Mouse (Mus musculus): ENCODE results near the gene Abi1. TPM values are rescaled to one million over a fixed set of nuclear protein-coding genes. Genes with fewer than 3 reads are reported as not detected.
"Not testable (repeated sequence)": the region's sequence is repeated elsewhere in the genome, so short reads cannot be mapped to it uniquely, and the experiment has no call there.

Abi1 gene
- polyA plus RNA-seq, 1 experiment: 22.0 TPM

GRCm38 (mm10) chr2:23052523-23052922, 12.5 kb upstream of the Abi1 start:
- Histone ChIP-seq H3ac (ENCODE audit: control insufficient read depth, insufficient read length, low read depth) (no peak overlapping the region), H3K36me3 (ENCODE audit: control insufficient read depth, insufficient read depth) (no peaks in the 10 kb centered on the region), H3K4me3 (ENCODE audit: insufficient read depth, poor library complexity, severe bottlenecking) (no peak overlapping the region), H3K79me2 (ENCODE audit: control insufficient read depth, insufficient read depth) (no peaks in the 10 kb centered on the region), H3K27me3 (ENCODE audit: control insufficient read depth, insufficient read depth, insufficient read length) (peaks cover 8% of the 10 kb centered on the region), H3K79me3 (ENCODE audit: low read depth) (no peaks in the 10 kb centered on the region)
- no peak for TF ChIP-seq CEBPB (IDR thresholded peaks at IDR 0.05; ENCODE audit: low read depth)

GRCm38 (mm10) chr2:23051890-23052289, 11.8 kb upstream of the Abi1 start:
- no peak overlapping the region for H3ac ChIP-seq (ENCODE audit: control insufficient read depth, insufficient read length, low read depth)
- peaks cover 8% of the 10 kb centered on the region for H3K27me3 ChIP-seq (ENCODE audit: control insufficient read depth, insufficient read depth, insufficient read length)
- H3K79me2 ChIP-seq (ENCODE audit: control insufficient read depth, insufficient read depth): no peaks in the 10 kb centered on the region
- H3K4me3 ChIP-seq (ENCODE audit: insufficient read depth, poor library complexity, severe bottlenecking): no peak overlapping the region
- no peaks in the 10 kb centered on the region for H3K79me3 ChIP-seq (ENCODE audit: low read depth)
- no peak for TF ChIP-seq MYOD1 (IDR thresholded peaks at IDR 0.05; ENCODE audit: control insufficient read depth, insufficient read length, low read depth)
- TF ChIP-seq CTCF (IDR thresholded peaks at IDR 0.05; ENCODE audit: control insufficient read depth, insufficient read depth, insufficient read length): no peak
- TF ChIP-seq FOSL1 (IDR thresholded peaks at IDR 0.05; ENCODE audit: insufficient read depth, low read length, poor library complexity, severe bottlenecking): no peak
- no peak for TF ChIP-seq MYOG (IDR thresholded peaks at IDR 0.05; ENCODE audit: control insufficient read depth, extremely low read depth, insufficient read length)
- no peak for TF ChIP-seq USF1 (IDR thresholded peaks at IDR 0.05; ENCODE audit: low read depth)
- no peak for TF ChIP-seq MAX (IDR thresholded peaks at IDR 0.05)
- TF ChIP-seq CEBPB (IDR thresholded peaks at IDR 0.05; ENCODE audit: low read depth): no peak
- no peaks in the 10 kb centered on the region for H3K36me3 ChIP-seq (ENCODE audit: control insufficient read depth, insufficient read depth)

GRCm38 (mm10) chr2:23048006-23048405, 8.0 kb upstream of the Abi1 start:
- Histone ChIP-seq H3K79me2 (ENCODE audit: control insufficient read depth, insufficient read depth) (no peaks in the 10 kb centered on the region), H3K36me3 (ENCODE audit: control insufficient read depth, insufficient read depth) (no peaks in the 10 kb centered on the region), H3K4me3 (ENCODE audit: insufficient read depth, poor library complexity, severe bottlenecking) (no peak overlapping the region), H3K79me3 (ENCODE audit: low read depth) (no peaks in the 10 kb centered on the region), H3ac (ENCODE audit: control insufficient read depth, insufficient read length, low read depth) (no peak overlapping the region), H3K27me3 (ENCODE audit: control insufficient read depth, insufficient read depth, insufficient read length) (peaks cover 5% of the 10 kb centered on the region)
- TF ChIP-seq MAX (IDR thresholded peaks at IDR 0.05): no peak
- TF ChIP-seq CTCF (IDR thresholded peaks at IDR 0.05; ENCODE audit: control insufficient read depth, insufficient read depth, insufficient read length): no peak
- no peak for TF ChIP-seq MYOD1 (IDR thresholded peaks at IDR 0.05; ENCODE audit: control insufficient read depth, insufficient read length, low read depth)
- TF ChIP-seq FOSL1 (IDR thresholded peaks at IDR 0.05; ENCODE audit: insufficient read depth, low read length, poor library complexity, severe bottlenecking): no peak
- no peak for TF ChIP-seq USF1 (IDR thresholded peaks at IDR 0.05; ENCODE audit: low read depth)
- TF ChIP-seq CEBPB (IDR thresholded peaks at IDR 0.05; ENCODE audit: low read depth): no peak
- TF ChIP-seq MYOG (IDR thresholded peaks at IDR 0.05; ENCODE audit: control insufficient read depth, extremely low read depth, insufficient read length): no peak

GRCm38 (mm10) chr2:23045703-23046102, 5.7 kb upstream of the Abi1 start:
- H3K36me3 ChIP-seq (ENCODE audit: control insufficient read depth, insufficient read depth): no peaks in the 10 kb centered on the region
- H3K79me3 ChIP-seq (ENCODE audit: low read depth): no peaks in the 10 kb centered on the region
- no peaks in the 10 kb centered on the region for H3K27me3 ChIP-seq (ENCODE audit: control insufficient read depth, insufficient read depth, insufficient read length)
- H3K4me3 ChIP-seq (ENCODE audit: insufficient read depth, poor library complexity, severe bottlenecking): no peak overlapping the region
- H3ac ChIP-seq (ENCODE audit: control insufficient read depth, insufficient read length, low read depth): no peak overlapping the region
- TF ChIP-seq MYOG (IDR thresholded peaks at IDR 0.05; ENCODE audit: control insufficient read depth, extremely low read depth, insufficient read length) (no peak), MAX (IDR thresholded peaks at IDR 0.05) (no peak), USF1 (IDR thresholded peaks at IDR 0.05; ENCODE audit: low read depth) (no peak), CEBPB (IDR thresholded peaks at IDR 0.05; ENCODE audit: low read depth) (no peak), FOSL1 (IDR thresholded peaks at IDR 0.05; ENCODE audit: insufficient read depth, low read length, poor library complexity, severe bottlenecking) (no peak), CTCF (IDR thresholded peaks at IDR 0.05; ENCODE audit: control insufficient read depth, insufficient read depth, insufficient read length) (no peak), MYOD1 (IDR thresholded peaks at IDR 0.05; ENCODE audit: control insufficient read depth, insufficient read length, low read depth) (no peak)
- no peaks in the 10 kb centered on the region for H3K79me2 ChIP-seq (ENCODE audit: control insufficient read depth, insufficient read depth)

- no peak overlapping the region for H3K4me3 ChIP-seq (ENCODE audit: insufficient read depth, poor library complexity, severe bottlenecking)
- TF ChIP-seq CEBPB (IDR thresholded peaks at IDR 0.05; ENCODE audit: low read depth): no peak
- TF ChIP-seq CTCF (IDR thresholded peaks at IDR 0.05; ENCODE audit: control insufficient read depth, insufficient read depth, insufficient read length): no peak
- no peak for TF ChIP-seq MAX (IDR thresholded peaks at IDR 0.05)
- TF ChIP-seq MYOD1 (IDR thresholded peaks at IDR 0.05; ENCODE audit: control insufficient read depth, insufficient read length, low read depth): no peak
- TF ChIP-seq FOSL1 (IDR thresholded peaks at IDR 0.05; ENCODE audit: insufficient read depth, low read length, poor library complexity, severe bottlenecking): no peak
- TF ChIP-seq USF1 (IDR thresholded peaks at IDR 0.05; ENCODE audit: low read depth): no peak
- no peaks in the 10 kb centered on the region for H3K36me3 ChIP-seq (ENCODE audit: control insufficient read depth, insufficient read depth)
- H3K79me3 ChIP-seq (ENCODE audit: low read depth): peaks cover 24% of the 10 kb centered on the region
- no peak overlapping the region for H3ac ChIP-seq (ENCODE audit: control insufficient read depth, insufficient read length, low read depth)
- peaks cover 28% of the 10 kb centered on the region for H3K79me2 ChIP-seq (ENCODE audit: control insufficient read depth, insufficient read depth)
- no peaks in the 10 kb centered on the region for H3K27me3 ChIP-seq (ENCODE audit: control insufficient read depth, insufficient read depth, insufficient read length)
These were observed 2.1 kb upstream of the Abi1 start for GRCm38 (mm10) chr2:23042189-23042588.

GRCm38 (mm10) chr2:23041457-23041856, 1.4 kb upstream of the Abi1 start:
- H3K27me3 ChIP-seq (ENCODE audit: control insufficient read depth, insufficient read depth, insufficient read length): no peaks in the 10 kb centered on the region
- peaks cover 36% of the 10 kb centered on the region for H3K79me2 ChIP-seq (ENCODE audit: control insufficient read depth, insufficient read depth)

GRCm38 (mm10) chr2:23040690-23041089, 649 bp upstream of the Abi1 start:
- H3K27me3 ChIP-seq (ENCODE audit: control insufficient read depth, insufficient read depth, insufficient read length); H3K36me3 ChIP-seq (ENCODE audit: control insufficient read depth, insufficient read depth); H3ac ChIP-seq (ENCODE audit: control insufficient read depth, insufficient read length, low read depth); H3K4me3 ChIP-seq (ENCODE audit: insufficient read depth, poor library complexity, severe bottlenecking): not testable (repeated sequence)
- H3K79me2 ChIP-seq (ENCODE audit: control insufficient read depth, insufficient read depth): peaks cover 43% of the 10 kb centered on the region
- peaks cover 39% of the 10 kb centered on the region for H3K79me3 ChIP-seq (ENCODE audit: low read depth)

More at GRCm38 (mm10) chr2:23041457-23041856, 1.4 kb upstream of the Abi1 start:
- H3K79me3 ChIP-seq (ENCODE audit: low read depth): peaks cover 31% of the 10 kb centered on the region
- TF ChIP-seq CEBPB (IDR thresholded peaks at IDR 0.05; ENCODE audit: low read depth) (no peak), USF1 (IDR thresholded peaks at IDR 0.05; ENCODE audit: low read depth) (no peak), FOSL1 (IDR thresholded peaks at IDR 0.05; ENCODE audit: insufficient read depth, low read length, poor library complexity, severe bottlenecking) (no peak), MAX (IDR thresholded peaks at IDR 0.05) (no peak), CTCF (IDR thresholded peaks at IDR 0.05; ENCODE audit: control insufficient read depth, insufficient read depth, insufficient read length) (no peak), MYOG (IDR thresholded peaks at IDR 0.05; ENCODE audit: control insufficient read depth, extremely low read depth, insufficient read length) (no peak), MYOD1 (IDR thresholded peaks at IDR 0.05; ENCODE audit: control insufficient read depth, insufficient read length, low read depth) (no peak)
- H3K36me3 ChIP-seq (ENCODE audit: control insufficient read depth, insufficient read depth): no peaks in the 10 kb centered on the region
- H3ac ChIP-seq (ENCODE audit: control insufficient read depth, insufficient read length, low read depth): no peak overlapping the region
- H3K4me3 ChIP-seq (ENCODE audit: insufficient read depth, poor library complexity, severe bottlenecking): no peak overlapping the region

Measured in C2C12 (cell line).